Mouse (Mus musculus) megakaryocyte, embryonic 14.5 days (primary cell): ENCODE data around the gene Zdhhc11. TPM values are rescaled to one million over a fixed set of nuclear protein-coding genes. Genes with fewer than 3 reads are reported as not detected.

Source experiments
- H3K27me3 ChIP-seq: replicated peaks from 2 replicates; pipeline ENCODE3; 2012; ENCODE audit warnings: inconsistent platforms
- H3K36me3 ChIP-seq: replicated peaks from 2 replicates; pipeline ENCODE3; 2012; ENCODE audit warnings: low read length, inconsistent platforms, mixed read lengths
- H3K4me1 ChIP-seq: 2 replicates; pipeline ENCODE4 v1.6.1; 2012; ENCODE audit warnings: inconsistent platforms
- H3K4me3 ChIP-seq: replicated peaks from 2 replicates; pipeline ENCODE3; 2012; ENCODE audit warnings: moderate library complexity, mild to moderate bottlenecking, inconsistent platforms
- H3K9me3 ChIP-seq: 2 replicates; pipeline ENCODE4 v1.6.1; 2012; ENCODE audit warnings: inconsistent platforms
- FLI1 ChIP-seq: IDR thresholded peaks from 2 replicates; pipeline ENCODE4 v1.6.1; 2012; ENCODE audit warnings: low read length, inconsistent platforms, mixed read lengths
- GATA1 ChIP-seq: IDR thresholded peaks from 3 replicates; pipeline ENCODE4 v1.6.1; 2012; ENCODE audit warnings: mixed read lengths, low read length, inconsistent platforms, borderline replicate concordance
- polyA plus RNA-seq: library from polyadenylated mRNA; stranded (reverse); fragments of >175 nt; gene quantifications from 2 replicates; pipeline ENCODE4 v1.2.3, GENCODE M21; 2012; ENCODE audit warnings: low replicate concordance; ENCODE audit not compliant: insufficient read depth

Gene Zdhhc11
- not detected in 2 replicates for polyA plus RNA-seq

GRCm38 (mm10) chr13:73963551-73963950 lies at the start of gene Zdhhc11:
TSS of gene Zdhhc11 (plus strand) at chr13:73963851.
- H3K36me3 ChIP-seq: peaks cover 34% of the 10 kb centered on the region
- no peak for TF ChIP-seq FLI1
- no peak for TF ChIP-seq GATA1

GRCm38 (mm10) chr13:73932201-73932600 lies 31.4 kb upstream of the Zdhhc11 start:
- Histone ChIP-seq H3K9me3 (no peaks in the 10 kb centered on the region), H3K4me1 (peaks cover 11% of the 10 kb centered on the region), H3K36me3 (peaks cover 76% of the 10 kb centered on the region), H3K4me3 (no peak overlapping the region), H3K27me3 (no peaks in the 10 kb centered on the region)
- TF ChIP-seq FLI1: no peak
- TF ChIP-seq GATA1: no peak

More at GRCm38 (mm10) chr13:73963551-73963950, at the start of gene Zdhhc11:
- peaks cover 3% of the 10 kb centered on the region for H3K9me3 ChIP-seq
- H3K4me3 ChIP-seq: no peak within 1 kb of the TSS
- H3K27me3 ChIP-seq: peaks cover 28% of the 10 kb centered on the region
- H3K4me1 ChIP-seq: no peaks in the 10 kb centered on the region

DNA sequence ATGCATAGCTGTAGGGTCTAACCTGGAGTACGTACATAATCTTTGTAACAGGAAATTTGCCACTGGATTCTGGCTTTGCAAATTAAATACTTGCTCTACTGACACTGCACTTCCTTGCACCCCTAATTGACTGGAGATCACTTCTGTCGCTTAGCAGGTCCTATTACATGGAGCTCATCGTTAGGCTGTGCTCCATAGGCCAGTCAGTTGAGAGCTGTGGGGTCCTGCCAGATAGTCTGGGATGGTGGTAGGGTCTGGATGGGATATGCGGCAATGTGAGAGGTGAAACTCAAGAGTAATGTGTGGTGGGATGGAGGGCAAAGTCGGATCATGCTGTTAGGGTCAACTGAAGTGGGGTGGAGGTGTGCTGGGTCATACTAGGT lies 26.7 kb upstream of the Zdhhc11 start:
- Histone ChIP-seq H3K36me3 (peaks cover 53% of the 10 kb centered on the region), H3K4me1 (peaks cover 23% of the 10 kb centered on the region), H3K9me3 (no peaks in the 10 kb centered on the region), H3K27me3 (no peaks in the 10 kb centered on the region), H3K4me3 (peak overlapping the region; percentile 100)
- TF ChIP-seq GATA1: no peak

- peaks cover 53% of the 10 kb centered on the region for H3K36me3 ChIP-seq
- no peak for TF ChIP-seq GATA1
- peak; percentile 75; the same call in 1 of the 2 replicates for TF ChIP-seq FLI1
These were observed 26.1 kb upstream of the Zdhhc11 start, which contains the start of the genes Trip13 and Brd9 for GRCm38 (mm10) chr13:73937321-73938176. TSS of gene Trip13 (minus strand) at chr13:73937784. TSS of gene Brd9 (plus strand) at chr13:73937811.

DNA sequence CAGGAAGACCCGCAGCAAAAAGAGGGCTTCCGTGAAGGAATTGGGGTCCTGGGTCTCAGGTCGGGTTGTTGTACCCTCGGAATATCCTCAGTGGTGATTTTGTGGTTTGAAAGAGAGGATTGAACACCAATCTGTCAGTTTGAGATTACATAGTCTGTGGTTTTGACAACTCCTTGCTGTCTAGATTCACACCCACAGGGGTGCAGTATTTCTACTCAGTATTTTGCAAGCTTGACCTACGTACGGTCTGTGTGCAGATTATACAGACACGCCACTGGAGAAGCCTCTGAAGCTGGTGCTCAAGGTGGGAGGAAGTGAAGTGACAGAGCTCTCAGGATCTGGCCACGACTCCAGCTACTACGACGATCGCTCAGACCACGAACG lies 25.5 kb upstream of the Zdhhc11 start:
- H3K36me3 ChIP-seq: peaks cover 54% of the 10 kb centered on the region
- H3K4me3 ChIP-seq: peak overlapping the region; percentile 100
- H3K27me3 ChIP-seq: no peaks in the 10 kb centered on the region
- TF ChIP-seq FLI1 (no peak), GATA1 (no peak)
- H3K4me1 ChIP-seq: peaks cover 23% of the 10 kb centered on the region
- H3K9me3 ChIP-seq: no peaks in the 10 kb centered on the region

More at GRCm38 (mm10) chr13:73937321-73938176, 26.1 kb upstream of the Zdhhc11 start, which contains the start of the genes Trip13 and Brd9:
- H3K4me1 ChIP-seq: peaks cover 23% of the 10 kb centered on the region
- no peaks in the 10 kb centered on the region for H3K9me3 ChIP-seq
- H3K27me3 ChIP-seq: no peaks in the 10 kb centered on the region
- H3K4me3 ChIP-seq: peak within 1 kb of the TSS; percentile 100

GRCm38 (mm10) chr13:73939101-73939500 lies 24.6 kb upstream of the Zdhhc11 start:
- Histone ChIP-seq H3K27me3 (no peaks in the 10 kb centered on the region), H3K4me1 (peaks cover 23% of the 10 kb centered on the region), H3K4me3 (no peak overlapping the region), H3K36me3 (peaks cover 60% of the 10 kb centered on the region), H3K9me3 (no peaks in the 10 kb centered on the region)
- TF ChIP-seq GATA1 (no peak), FLI1 (no peak)

DNA sequence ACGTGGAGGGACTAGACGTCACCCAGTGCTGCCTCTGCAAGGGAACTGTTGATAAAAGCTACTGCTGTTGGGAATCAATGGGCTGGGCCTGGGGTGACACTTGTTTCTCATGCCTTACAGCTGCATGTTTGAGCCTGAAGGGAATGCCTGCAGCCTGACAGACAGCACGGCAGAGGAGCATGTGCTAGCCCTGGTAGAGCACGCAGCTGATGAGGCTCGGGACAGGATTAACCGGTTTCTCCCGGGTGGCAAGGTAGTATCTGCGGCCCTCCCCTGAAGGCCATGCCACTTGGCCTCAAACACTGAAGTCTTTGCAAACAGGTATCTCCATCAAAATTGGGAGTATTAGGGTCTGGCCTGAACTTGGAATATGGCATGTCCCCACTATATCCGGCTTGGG lies 19.0 kb upstream of the Zdhhc11 start:
- no peaks in the 10 kb centered on the region for H3K27me3 ChIP-seq
- H3K36me3 ChIP-seq: peaks cover 95% of the 10 kb centered on the region
- no peak for TF ChIP-seq GATA1
- TF ChIP-seq FLI1: no peak
- no peaks in the 10 kb centered on the region for H3K9me3 ChIP-seq
- H3K4me3 ChIP-seq: no peak overlapping the region
- no peaks in the 10 kb centered on the region for H3K4me1 ChIP-seq

DNA sequence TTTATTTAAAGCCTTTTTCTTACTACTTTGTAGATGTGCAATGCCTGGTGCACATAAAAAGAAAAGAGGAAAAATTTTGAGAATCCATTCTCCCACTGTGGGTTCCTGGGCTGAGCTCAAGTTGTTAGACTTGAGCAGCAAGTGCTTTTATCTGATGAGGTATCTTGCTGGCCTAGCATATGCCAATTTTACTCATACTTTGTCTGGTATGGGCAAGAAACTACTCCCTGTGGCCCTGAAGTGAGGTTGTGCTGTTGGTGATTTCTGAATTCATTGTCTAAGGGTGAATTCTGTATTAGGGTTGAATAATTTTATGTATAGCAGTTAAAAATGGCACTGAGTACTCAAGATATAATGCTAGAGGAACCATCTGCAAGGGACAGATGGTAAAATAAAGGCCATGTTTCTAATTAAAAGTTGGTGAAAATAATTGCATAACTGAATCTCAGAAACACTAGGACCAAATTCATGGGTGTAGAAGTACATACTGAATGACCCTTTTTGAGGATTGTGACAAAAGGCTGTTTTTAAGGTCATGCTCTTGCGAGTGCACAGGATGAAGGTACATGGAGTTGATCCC lies 10.0 kb upstream of the Zdhhc11 start:
- TF ChIP-seq GATA1 (no peak), FLI1 (no peak)
- Histone ChIP-seq H3K27me3 (no peaks in the 10 kb centered on the region), H3K4me3 (no peak overlapping the region), H3K4me1 (peaks cover 12% of the 10 kb centered on the region), H3K9me3 (no peaks in the 10 kb centered on the region), H3K36me3 (peaks cover 94% of the 10 kb centered on the region)

- peaks cover 94% of the 10 kb centered on the region for H3K36me3 ChIP-seq
- H3K4me3 ChIP-seq: no peak overlapping the region
- no peaks in the 10 kb centered on the region for H3K27me3 ChIP-seq
- H3K9me3 ChIP-seq: no peaks in the 10 kb centered on the region
- TF ChIP-seq FLI1: no peak
- H3K4me1 ChIP-seq: peaks cover 12% of the 10 kb centered on the region
These were observed 9.0 kb upstream of the Zdhhc11 start for GRCm38 (mm10) chr13:73954666-73955065.

- Histone ChIP-seq H3K4me3 (no peak overlapping the region), H3K27me3 (no peaks in the 10 kb centered on the region), H3K36me3 (peaks cover 94% of the 10 kb centered on the region), H3K4me1 (peaks cover 12% of the 10 kb centered on the region), H3K9me3 (no peaks in the 10 kb centered on the region)
- TF ChIP-seq FLI1 (no peak), GATA1 (no peak)
These were observed 8.1 kb upstream of the Zdhhc11 start for GRCm38 (mm10) chr13:73955531-73955930.
